Mouse (Mus musculus) layer of hippocampus, adult 8-10 months (tissue): ENCODE measurements around the gene Ccl28. TPM values are rescaled to one million over a fixed set of nuclear protein-coding genes. Genes with fewer than 3 reads are reported as not detected.

ENCODE experiments used
- total RNA-seq, 4 experiments: library from RNA; stranded (reverse); gene quantifications; 2 replicates each; pipeline ENCODE4 v1.2.4; 2022

Gene Ccl28
- total RNA-seq, 4 experiments from 2014 or later: 1.3 to 2.2 (median 1.7) TPM

Other genes with a start within 250 kb of the Ccl28 start
- 100 to 1,000 TPM in 3 of 4 experiments, 10 to 100 TPM in 1; 99.3 to 111 (median 105) TPM for gene Paip1, start 195.2 kb upstream of the Ccl28 start, total RNA-seq
- gene 4833420G17Rik, start 161.1 kb upstream of the Ccl28 start, total RNA-seq: 10 to 100 TPM; 20.2 to 28.5 (median 27.5) TPM
- gene Tmem267, start 135.8 kb upstream of the Ccl28 start, total RNA-seq: 10 to 100 TPM; 24.0 to 39.4 (median 27.1) TPM
- gene 3110070M22Rik, start 135.4 kb upstream of the Ccl28 start, total RNA-seq: 1 to 10 TPM; 1.9 to 3.7 (median 2.2) TPM
- 100 to 1,000 TPM; 196 to 290 (median 240) TPM for gene Hmgcs1, start 66.6 kb downstream of the Ccl28 start, total RNA-seq
- gene Nim1k, start 132.1 kb downstream of the Ccl28 start, total RNA-seq: 10 to 100 TPM; 14.4 to 15.1 (median 14.7) TPM
- gene Zfp131, start 167.1 kb downstream of the Ccl28 start, total RNA-seq: 10 to 100 TPM; 39.9 to 44.0 (median 41.3) TPM
- gene AF067063, start 206.4 kb downstream of the Ccl28 start, total RNA-seq: not detected
- gene D13Ertd608e, start 212.2 kb downstream of the Ccl28 start, total RNA-seq: not detected